Mouse (Mus musculus) forebrain, embryonic 11.5 days (tissue): Measurements from ENCODE around the gene Clca4a. TPM values are rescaled to one million over a fixed set of nuclear protein-coding genes. Genes with fewer than 3 reads are reported as not detected.

Experiments
- ATAC-seq: fragments of 200-750 bp; cut with Nextera tagmentation; replicated peaks from 2 replicates; pipeline ENCODE4 v1.8.0; 2017; ENCODE audit warnings: moderate TSS enrichment; ENCODE audit not compliant: low FRiP score
- DNase-seq: peaks from one replicate; pipeline ENCODE4 v3.0.0-alpha.2; 2017; ENCODE audit warnings: low spot score
- H3K27ac ChIP-seq: fragments of 300-500 bp; sonication (generic); 2 replicates; pipeline ENCODE4 v1.5.1; 2014; ENCODE audit warnings: low read depth, low read length
- H3K27me3 ChIP-seq: fragments of 300-500 bp; sonication (generic); 2 replicates; pipeline ENCODE4 v1.6.1; 2014; ENCODE audit warnings: mild to moderate bottlenecking, low read length, mixed read lengths; ENCODE audit not compliant: control insufficient read depth, insufficient read depth
- H3K36me3 ChIP-seq: fragments of 300-500 bp; sonication (generic); 2 replicates; pipeline ENCODE4 v1.6.1; 2014; ENCODE audit warnings: mild to moderate bottlenecking, low read length, moderate library complexity, mixed read lengths; ENCODE audit not compliant: control insufficient read depth, insufficient read depth
- H3K4me1 ChIP-seq: fragments of 300-500 bp; sonication (generic); replicated peaks from 2 replicates; pipeline ENCODE4 v1.6.1; 2014; ENCODE audit warnings: low read length, mixed read lengths; ENCODE audit not compliant: control insufficient read depth, insufficient read depth
- H3K4me2 ChIP-seq: fragments of 300-500 bp; sonication (generic); 2 replicates; pipeline ENCODE4 v1.6.1; 2014; ENCODE audit warnings: low read depth, mild to moderate bottlenecking, low read length, moderate library complexity, mixed read lengths; ENCODE audit not compliant: severe bottlenecking
- H3K4me3 ChIP-seq: fragments of 300-500 bp; sonication (generic); 2 replicates; pipeline ENCODE4 v1.5.1; 2014; ENCODE audit warnings: low read depth, low read length
- H3K9ac ChIP-seq: fragments of 300-500 bp; sonication (generic); 2 replicates; pipeline ENCODE4 v1.6.1; 2014; ENCODE audit warnings: low read length
- H3K9me3 ChIP-seq: fragments of 300-500 bp; sonication (generic); 2 replicates; pipeline ENCODE4 v1.6.1; 2016; ENCODE audit warnings: low read length, mixed read lengths; ENCODE audit not compliant: control insufficient read depth
- WGBS: fragments of 180-500 bp; shearing (Covaris S2); extraction: QIAGEN DNeasy Blood & Tissue Kit; methylation state at CpG from one replicate; pipeline ENCODE4 v1.1.7; 2014; 5-methylcytosine and 5-hydroxymethylcytosine counted together
- polyA plus RNA-seq: library from polyadenylated mRNA; unstranded; fragments of >200 nt; fragmentation: Nextera tagmentation; extraction: Ambion mirVana; gene quantifications from 2 replicates; pipeline ENCODE4 v1.2.1, GENCODE M21; 2014

Gene Clca4a
- polyA plus RNA-seq, 1 experiment from 2014 or later, result not detected

- 91% methylated on average over 2 of the region's 2 CpGs for WGBS
- ATAC-seq, result no peak
Observed at GRCm38 (mm10) chr3:144914014-144914413, 60.8 kb downstream of the Clca4a start.

More at GRCm38 (mm10) chr3:144914014-144914413, 60.8 kb downstream of the Clca4a start:
- H3K27me3 ChIP-seq, result no peaks in the 10 kb centered on the region
- no peak overlapping the region for H3K27ac ChIP-seq
- H3K4me1 ChIP-seq, result no peaks in the 10 kb centered on the region
- no peak overlapping the region for H3K4me3 ChIP-seq
- DNase-seq, result no peak
- no peak overlapping the region for H3K4me2 ChIP-seq
- no peaks in the 10 kb centered on the region for H3K9me3 ChIP-seq
- no peak overlapping the region for H3K9ac ChIP-seq
- no peaks in the 10 kb centered on the region for H3K36me3 ChIP-seq

Other genes with a start within 250 kb of the Clca4a start
- gene Clca3a1, start 214.1 kb downstream of the Clca4a start, polyA plus RNA-seq, result 0.04 TPM in 1 of 2 replicates, not detected in the other
- gene Clca3a2, start 155.6 kb downstream of the Clca4a start, polyA plus RNA-seq, result not detected in 2 replicates
- gene Clca3b, start 125.7 kb downstream of the Clca4a start, polyA plus RNA-seq, result not detected in 2 replicates
- gene Clca4b, start 42.5 kb downstream of the Clca4a start, polyA plus RNA-seq, result not detected in 2 replicates
- not detected in 2 replicates for gene Clca1, start 57.7 kb upstream of the Clca4a start, polyA plus RNA-seq
- 0.13 and 0.21 TPM in 2 replicates for gene Clca2, start 124.4 kb upstream of the Clca4a start, polyA plus RNA-seq
- gene Odf2l, start 143.5 kb upstream of the Clca4a start, polyA plus RNA-seq, result 25.4 and 31.1 TPM in 2 replicates